Mouse (Mus musculus) forebrain, embryonic 12.5 days (tissue): ENCODE results near the gene A530064D06Rik. TPM values are rescaled to one million over a fixed set of nuclear protein-coding genes. Genes with fewer than 3 reads are reported as not detected.
A peak's percentile ranks its signal among the peaks of the same experiment; 100 is the strongest.

Source experiments
- ATAC-seq: fragments of 200-750 bp; cut with Nextera tagmentation; 2 replicates; pipeline ENCODE4 v1.8.0; 2017; ENCODE audit warnings: moderate TSS enrichment; ENCODE audit not compliant: low FRiP score
- H3K27ac ChIP-seq: fragments of 300-500 bp; sonication (generic); 2 replicates; pipeline ENCODE4 v1.5.1; 2016; ENCODE audit warnings: mild to moderate bottlenecking
- H3K27me3 ChIP-seq: fragments of 300-500 bp; sonication (generic); 2 replicates; pipeline ENCODE4 v1.6.1; 2016; ENCODE audit warnings: mild to moderate bottlenecking
- H3K36me3 ChIP-seq: fragments of 300-500 bp; sonication (generic); replicated peaks from 2 replicates; pipeline ENCODE4 v1.6.1; 2016; ENCODE audit warnings: mild to moderate bottlenecking
- H3K4me1 ChIP-seq: fragments of 300-500 bp; sonication (generic); 2 replicates; pipeline ENCODE4 v1.6.1; 2016
- H3K4me2 ChIP-seq: fragments of 300-500 bp; sonication (generic); 2 replicates; pipeline ENCODE4 v1.6.1; 2016; ENCODE audit warnings: mild to moderate bottlenecking, moderate library complexity
- H3K4me3 ChIP-seq: fragments of 300-500 bp; sonication (generic); replicated peaks from 2 replicates; pipeline ENCODE4 v1.5.1; 2016; ENCODE audit warnings: mild to moderate bottlenecking
- H3K9ac ChIP-seq: fragments of 300-500 bp; sonication (generic); 2 replicates; pipeline ENCODE4 v1.6.1; 2016; ENCODE audit warnings: mild to moderate bottlenecking
- H3K9me3 ChIP-seq: fragments of 300-500 bp; sonication (generic); 2 replicates; pipeline ENCODE4 v1.6.1; 2016
- WGBS: fragments of 180-500 bp; shearing (Covaris S2); methylation state at CpG from one replicate; pipeline ENCODE4 v1.1.7; 2016; 5-methylcytosine and 5-hydroxymethylcytosine counted together
- polyA plus RNA-seq: library from polyadenylated mRNA; unstranded; fragments of >200 nt; fragmentation: Nextera tagmentation; extraction: Ambion mirVana; gene quantifications from 2 replicates; pipeline ENCODE4 v1.2.1, GENCODE M21; 2016

The A530064D06Rik gene
- polyA plus RNA-seq, 1 experiment from 2014 or later = not detected

GRCm38 (mm10) chr17:48110547-48111287, 56.4 kb downstream of the A530064D06Rik start:
- 47% methylated on average over 8 of the region's 8 CpGs for WGBS
- Histone ChIP-seq H3K4me3 (no peak overlapping the region), H3K27ac (no peak overlapping the region), H3K4me1 (0 out of 2 replicates have a peak, but pooled peaks cover 9% of the 10 kb centered on the region), H3K36me3 (no peaks in the 10 kb centered on the region), H3K27me3 (peaks cover 4% of the 10 kb centered on the region; the same call in 1 of the 2 replicates), H3K9me3 (peaks cover 6% of the 10 kb centered on the region; the same call in 1 of the 2 replicates), H3K4me2 (no peak overlapping the region), H3K9ac (no peak overlapping the region)
- no peak for ATAC-seq

DNA sequence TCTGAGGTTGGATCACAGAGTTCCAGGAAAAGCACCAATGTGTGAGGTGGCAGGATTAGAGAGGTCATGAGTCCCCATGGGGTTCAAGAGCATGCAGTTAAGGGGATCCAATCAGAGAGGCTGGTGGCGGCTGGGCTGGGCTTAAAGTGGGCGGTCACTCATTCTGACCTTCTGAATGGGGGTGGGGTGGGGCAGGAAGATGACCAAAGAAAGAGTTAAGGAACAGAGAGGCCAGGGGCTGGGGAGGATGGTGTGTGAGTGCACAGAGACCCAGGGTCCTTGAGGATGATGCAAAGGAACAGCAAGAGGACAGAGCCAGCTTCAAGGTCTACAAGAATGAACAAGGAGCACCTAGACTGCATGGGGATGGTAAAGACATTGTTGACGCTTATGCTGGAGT, 58.6 kb downstream of the A530064D06Rik start:
- 85% methylated on average over 3 of the region's 3 CpGs for WGBS
- Histone ChIP-seq H3K4me3 (no peak overlapping the region), H3K9ac (no peak overlapping the region), H3K4me2 (no peak overlapping the region), H3K4me1 (0 out of 2 replicates have a peak, but pooled peaks cover 9% of the 10 kb centered on the region), H3K9me3 (peaks cover 1% of the 10 kb centered on the region; the same call in 1 of the 2 replicates), H3K27ac (no peak overlapping the region), H3K36me3 (no peaks in the 10 kb centered on the region), H3K27me3 (peaks cover 8% of the 10 kb centered on the region; the same call in 1 of the 2 replicates)
- ATAC-seq = no peak

- Histone ChIP-seq H3K9ac (no peak overlapping the region), H3K27me3 (peaks cover 8% of the 10 kb centered on the region; the same call in 1 of the 2 replicates), H3K4me1 (0 out of 2 replicates have a peak, but pooled peaks cover 9% of the 10 kb centered on the region), H3K27ac (no peak overlapping the region), H3K36me3 (no peaks in the 10 kb centered on the region), H3K4me3 (no peak overlapping the region), H3K4me2 (no peak overlapping the region), H3K9me3 (no peaks in the 10 kb centered on the region)
- 67% methylated on average over 6 of the region's 6 CpGs for WGBS
- no peak for ATAC-seq
Observed at GRCm38 (mm10) chr17:48107862-48108261, 59.2 kb downstream of the A530064D06Rik start.

GRCm38 (mm10) chr17:48107333-48107732, 59.7 kb downstream of the A530064D06Rik start:
- Histone ChIP-seq H3K9me3 (no peaks in the 10 kb centered on the region), H3K4me3 (no peak overlapping the region), H3K4me2 (no peak overlapping the region), H3K27me3 (peaks cover 13% of the 10 kb centered on the region; the same call in 1 of the 2 replicates), H3K4me1 (0 out of 2 replicates have a peak, but pooled peaks cover 9% of the 10 kb centered on the region), H3K36me3 (no peaks in the 10 kb centered on the region), H3K27ac (no peak overlapping the region), H3K9ac (no peak overlapping the region)
- no peak for ATAC-seq
- 47% methylated on average over 4 of the region's 4 CpGs for WGBS

GRCm38 (mm10) chr17:48100441-48101417, 66.3 kb downstream of the A530064D06Rik start:
- peaks cover 38% of the 10 kb centered on the region for H3K4me1 ChIP-seq
- peaks cover 62% of the 10 kb centered on the region for H3K27me3 ChIP-seq
- H3K4me2 ChIP-seq = peak overlapping the region; percentile 47
- H3K4me3 ChIP-seq = peak overlapping the region; percentile 18; the same call in 1 of the 2 replicates
- WGBS = 11% methylated on average over 20 of the region's 21 CpGs
- no peaks in the 10 kb centered on the region for H3K9me3 ChIP-seq
- H3K9ac ChIP-seq = no peak overlapping the region
- peak; percentile 72 for ATAC-seq
- H3K27ac ChIP-seq = no peak overlapping the region
- no peaks in the 10 kb centered on the region for H3K36me3 ChIP-seq

- H3K27ac ChIP-seq = no peak overlapping the region
- no peaks in the 10 kb centered on the region for H3K36me3 ChIP-seq
- 5% methylated on average over 11 of the region's 11 CpGs for WGBS
- H3K4me1 ChIP-seq = peaks cover 46% of the 10 kb centered on the region
- H3K9me3 ChIP-seq = no peaks in the 10 kb centered on the region
- H3K9ac ChIP-seq = no peak overlapping the region
- no peak for ATAC-seq
- H3K4me2 ChIP-seq = no peak overlapping the region
- H3K27me3 ChIP-seq = peaks cover 76% of the 10 kb centered on the region
- no peak overlapping the region for H3K4me3 ChIP-seq
Observed at GRCm38 (mm10) chr17:48099312-48099711, 67.8 kb downstream of the A530064D06Rik start.

Other genes starting within 250 kb of the A530064D06Rik start
- 22.6 and 24.3 TPM in 2 replicates for gene Foxp4, start 242.6 kb downstream of the A530064D06Rik start, polyA plus RNA-seq
- not detected in 2 replicates for gene 1700122O11Rik, start 129.0 kb downstream of the A530064D06Rik start, polyA plus RNA-seq
- gene 1700067P10Rik, start 78.0 kb downstream of the A530064D06Rik start, polyA plus RNA-seq = not detected in 2 replicates
- not detected in 2 replicates for gene 9830107B12Rik, start 21.0 kb downstream of the A530064D06Rik start, polyA plus RNA-seq
- gene Trem1, start 65.5 kb upstream of the A530064D06Rik start, polyA plus RNA-seq = 0.09 TPM in 1 of 2 replicates, not detected in the other
- gene Trem3, start 80.5 kb upstream of the A530064D06Rik start, polyA plus RNA-seq = not detected in 2 replicates
- 0.26 and 0.41 TPM in 2 replicates for gene Treml4, start 97.0 kb upstream of the A530064D06Rik start, polyA plus RNA-seq
- 0.11 and 0.23 TPM in 2 replicates for gene Treml2, start 132.2 kb upstream of the A530064D06Rik start, polyA plus RNA-seq
- 0.13 TPM in 1 of 2 replicates, not detected in the other for gene B430306N03Rik, start 148.9 kb upstream of the A530064D06Rik start, polyA plus RNA-seq
- gene Trem2, start 179.1 kb upstream of the A530064D06Rik start, polyA plus RNA-seq = 2.4 TPM in 2 replicates
- gene Treml1, start 192.6 kb upstream of the A530064D06Rik start, polyA plus RNA-seq = 0.97 and 1.2 TPM in 2 replicates
- gene Nfya, start 242.6 kb upstream of the A530064D06Rik start, polyA plus RNA-seq = 20.7 and 23.4 TPM in 2 replicates
- 82.8 and 87.4 TPM in 2 replicates for gene Oard1, start 242.7 kb upstream of the A530064D06Rik start, polyA plus RNA-seq